Mouse (Mus musculus): ENCODE results near the gene Kif6. TPM values are rescaled to one million over a fixed set of nuclear protein-coding genes. Genes with fewer than 3 reads are reported as not detected.
A peak's percentile ranks its signal among the peaks of the same experiment; 100 is the strongest.

The Kif6 gene
- polyA plus RNA-seq, 1 experiment from 2014 or later, result 1.6 TPM

GRCm38 (mm10) chr17:49787351-49787750, 172.4 kb downstream of the Kif6 start:
- H3K9me3 ChIP-seq (replicated peaks), result no peaks in the 10 kb centered on the region
- H3K27ac ChIP-seq (replicated peaks), result no peak overlapping the region
- no peaks in the 10 kb centered on the region for H3K36me3 ChIP-seq
- WGBS, result 64% methylated on average over 9 of the region's 9 CpGs
- no peaks in the 10 kb centered on the region for H3K27me3 ChIP-seq (ENCODE audit: low read depth, poor library complexity, severe bottlenecking)
- peaks cover 24% of the 10 kb centered on the region for H3K4me1 ChIP-seq
- no peak overlapping the region for H3K4me3 ChIP-seq
- no peak for DNase-seq (ENCODE audit: low spot score)

- Histone ChIP-seq H3K4me1 (peaks cover 24% of the 10 kb centered on the region), H3K27me3 (ENCODE audit: low read depth, poor library complexity, severe bottlenecking) (no peaks in the 10 kb centered on the region), H3K27ac (replicated peaks) (0 out of 2 replicates have a peak overlapping the region, but pooled peaks have one; percentile 25), H3K9me3 (replicated peaks) (no peaks in the 10 kb centered on the region), H3K36me3 (no peaks in the 10 kb centered on the region), H3K4me3 (no peak overlapping the region)
- no peak for DNase-seq (ENCODE audit: low spot score)
- 69% methylated on average over 7 of the region's 7 CpGs for WGBS
These were observed 173.4 kb downstream of the Kif6 start for GRCm38 (mm10) chr17:49788187-49788974.

- 95% methylated on average over 5 of the region's 5 CpGs for WGBS
- Histone ChIP-seq H3K9me3 (replicated peaks) (no peaks in the 10 kb centered on the region), H3K27me3 (ENCODE audit: low read depth, poor library complexity, severe bottlenecking) (no peaks in the 10 kb centered on the region), H3K4me3 (no peak overlapping the region), H3K27ac (replicated peaks) (no peak overlapping the region), H3K36me3 (no peaks in the 10 kb centered on the region), H3K4me1 (peaks cover 24% of the 10 kb centered on the region)
- peak; percentile 6 for DNase-seq (ENCODE audit: low spot score)
These were observed 176.6 kb downstream of the Kif6 start for GRCm38 (mm10) chr17:49791546-49791945.

GRCm38 (mm10) chr17:49792217-49792743, 177.3 kb downstream of the Kif6 start:
- peaks cover 23% of the 10 kb centered on the region for H3K4me1 ChIP-seq
- no peaks in the 10 kb centered on the region for H3K36me3 ChIP-seq
- no peak overlapping the region for H3K4me3 ChIP-seq
- no peaks in the 10 kb centered on the region for H3K27me3 ChIP-seq (ENCODE audit: low read depth, poor library complexity, severe bottlenecking)
- 90% methylated on average over 10 of the region's 10 CpGs for WGBS
- H3K27ac ChIP-seq (replicated peaks), result no peak overlapping the region
- no peaks in the 10 kb centered on the region for H3K9me3 ChIP-seq (replicated peaks)
- peak; percentile 4 for DNase-seq (ENCODE audit: low spot score)

GRCm38 (mm10) chr17:49792946-49793345, 178.0 kb downstream of the Kif6 start:
- WGBS, result 92% methylated on average over 1 of the region's 1 CpGs
- Histone ChIP-seq H3K9me3 (replicated peaks) (no peaks in the 10 kb centered on the region), H3K27ac (replicated peaks) (no peak overlapping the region), H3K36me3 (no peaks in the 10 kb centered on the region), H3K4me1 (peaks cover 16% of the 10 kb centered on the region), H3K27me3 (ENCODE audit: low read depth, poor library complexity, severe bottlenecking) (no peaks in the 10 kb centered on the region), H3K4me3 (no peak overlapping the region)
- no peak for DNase-seq (ENCODE audit: low spot score)

GRCm38 (mm10) chr17:49793965-49794364, 179.0 kb downstream of the Kif6 start:
- 90% methylated on average over 3 of the region's 3 CpGs for WGBS
- Histone ChIP-seq H3K27me3 (ENCODE audit: low read depth, poor library complexity, severe bottlenecking) (no peaks in the 10 kb centered on the region), H3K4me1 (peaks cover 6% of the 10 kb centered on the region), H3K36me3 (no peaks in the 10 kb centered on the region), H3K9me3 (replicated peaks) (no peaks in the 10 kb centered on the region), H3K4me3 (no peak overlapping the region), H3K27ac (replicated peaks) (no peak overlapping the region)
- peak; percentile 8 for DNase-seq (ENCODE audit: low spot score)

GRCm38 (mm10) chr17:49795241-49795640, 180.3 kb downstream of the Kif6 start:
- Histone ChIP-seq H3K27ac (replicated peaks) (no peak overlapping the region), H3K9me3 (replicated peaks) (no peaks in the 10 kb centered on the region), H3K27me3 (ENCODE audit: low read depth, poor library complexity, severe bottlenecking) (no peaks in the 10 kb centered on the region), H3K36me3 (no peaks in the 10 kb centered on the region), H3K4me3 (no peak overlapping the region), H3K4me1 (0 out of 2 replicates have a peak, but pooled peaks cover 3% of the 10 kb centered on the region)
- no peak for DNase-seq (ENCODE audit: low spot score)
- 87% methylated on average over 3 of the region's 3 CpGs for WGBS

- peak; percentile 1 for DNase-seq (ENCODE audit: low spot score)
- Histone ChIP-seq H3K27me3 (ENCODE audit: low read depth, poor library complexity, severe bottlenecking) (no peaks in the 10 kb centered on the region), H3K4me1 (0 out of 2 replicates have a peak, but pooled peaks cover 3% of the 10 kb centered on the region), H3K27ac (replicated peaks) (no peak overlapping the region), H3K9me3 (replicated peaks) (no peaks in the 10 kb centered on the region), H3K4me3 (no peak overlapping the region), H3K36me3 (no peaks in the 10 kb centered on the region)
- 85% methylated on average over 3 of the region's 3 CpGs for WGBS
These were observed 181.2 kb downstream of the Kif6 start for GRCm38 (mm10) chr17:49796116-49796515.

- WGBS, result 85% methylated on average over 5 of the region's 5 CpGs
- peak; percentile 5 for DNase-seq (ENCODE audit: low spot score)
- no peaks in the 10 kb centered on the region for H3K27me3 ChIP-seq (ENCODE audit: low read depth, poor library complexity, severe bottlenecking)
- no peak overlapping the region for H3K4me3 ChIP-seq
- no peaks in the 10 kb centered on the region for H3K9me3 ChIP-seq (replicated peaks)
- 0 out of 2 replicates have a peak, but pooled peaks cover 3% of the 10 kb centered on the region for H3K4me1 ChIP-seq
- H3K27ac ChIP-seq (replicated peaks), result no peak overlapping the region
- H3K36me3 ChIP-seq, result no peaks in the 10 kb centered on the region
These were observed 184.2 kb downstream of the Kif6 start for GRCm38 (mm10) chr17:49799168-49799567.

- 71% methylated on average over 2 of the region's 2 CpGs for WGBS
- no peaks in the 10 kb centered on the region for H3K36me3 ChIP-seq
- no peak for DNase-seq (ENCODE audit: low spot score)
- H3K27ac ChIP-seq (replicated peaks), result no peak overlapping the region
- no peak overlapping the region for H3K4me3 ChIP-seq
- H3K9me3 ChIP-seq (replicated peaks), result no peaks in the 10 kb centered on the region
- H3K27me3 ChIP-seq (ENCODE audit: low read depth, poor library complexity, severe bottlenecking), result no peaks in the 10 kb centered on the region
- 0 out of 2 replicates have a peak, but pooled peaks cover 3% of the 10 kb centered on the region for H3K4me1 ChIP-seq
These were observed 185.2 kb downstream of the Kif6 start for GRCm38 (mm10) chr17:49800157-49800556.

- DNase-seq (ENCODE audit: low spot score), result no peak
- WGBS, result 70% methylated on average over 4 of the region's 4 CpGs
- H3K9me3 ChIP-seq (replicated peaks), result no peaks in the 10 kb centered on the region
- H3K27me3 ChIP-seq (ENCODE audit: low read depth, poor library complexity, severe bottlenecking), result no peaks in the 10 kb centered on the region
- no peak overlapping the region for H3K27ac ChIP-seq (replicated peaks)
- H3K4me1 ChIP-seq, result no peaks in the 10 kb centered on the region
- no peak overlapping the region for H3K4me3 ChIP-seq
- no peaks in the 10 kb centered on the region for H3K36me3 ChIP-seq
These were observed 192.5 kb downstream of the Kif6 start for GRCm38 (mm10) chr17:49807461-49807860.

- no peak for DNase-seq (ENCODE audit: low spot score)
- Histone ChIP-seq H3K27me3 (ENCODE audit: low read depth, poor library complexity, severe bottlenecking) (no peaks in the 10 kb centered on the region), H3K36me3 (no peaks in the 10 kb centered on the region), H3K4me3 (no peak overlapping the region), H3K27ac (replicated peaks) (no peak overlapping the region), H3K9me3 (replicated peaks) (no peaks in the 10 kb centered on the region), H3K4me1 (no peaks in the 10 kb centered on the region)
- WGBS, result 76% methylated on average over 6 of the region's 6 CpGs
These were observed 193.9 kb downstream of the Kif6 start for GRCm38 (mm10) chr17:49808712-49809343.
